Mouse (Mus musculus) cerebellum, adult 2 months (tissue): ENCODE measurements at regions not wholly inside any gene's neighbourhood (a gene's known extent, or its start where the extent isn't known, plus 50 kb on each side); places are given as distances from the start of the nearest gene placed in this dataset.

Experiments used
- DNase-seq, 2 experiments: peaks; one replicate each; pipeline ENCODE4 v3.0.0; 2021
- H3K27ac ChIP-seq: fragments of 200-500 bp; 2 replicates; pipeline ENCODE4 v1.5.1; 2012; ENCODE audit warnings: low read length, control low read depth, inconsistent platforms; ENCODE audit not compliant: insufficient read depth
- H3K27me3 ChIP-seq: fragments of 200-500 bp; 2 replicates; pipeline ENCODE4 v1.6.1; 2012; ENCODE audit warnings: inconsistent platforms, mild to moderate bottlenecking, low read length, moderate library complexity; ENCODE audit not compliant: control insufficient read depth, insufficient read depth
- H3K4me1 ChIP-seq: fragments of 200-500 bp; 2 replicates; pipeline ENCODE4 v1.6.1; 2011; ENCODE audit warnings: low read length; ENCODE audit not compliant: control insufficient read depth, insufficient read depth
- H3K4me3 ChIP-seq: fragments of 200-500 bp; replicated peaks from 2 replicates; pipeline ENCODE3; 2011; ENCODE audit warnings: mild to moderate bottlenecking, low read depth, low read length, control low read depth; ENCODE audit not compliant: insufficient read depth
- CTCF ChIP-seq: fragments of 200-500 bp; IDR thresholded peaks from 2 replicates; pipeline ENCODE4 v1.5.1; 2011; ENCODE audit warnings: low read depth, mild to moderate bottlenecking, control low read depth, low read length, moderate library complexity, borderline replicate concordance; ENCODE audit not compliant: insufficient read depth
- POLR2A ChIP-seq: fragments of 200-500 bp; IDR thresholded peaks from 2 replicates; pipeline ENCODE4 v1.6.1; 2011; ENCODE audit warnings: low read length, control low read depth, borderline replicate concordance; ENCODE audit not compliant: insufficient read depth
- WGBS: fragments of 180-500 bp; shearing (Covaris S2); methylation state at CpG from one replicate; pipeline ENCODE4 v1.1.7; 2018; 5-methylcytosine and 5-hydroxymethylcytosine counted together

DNA sequence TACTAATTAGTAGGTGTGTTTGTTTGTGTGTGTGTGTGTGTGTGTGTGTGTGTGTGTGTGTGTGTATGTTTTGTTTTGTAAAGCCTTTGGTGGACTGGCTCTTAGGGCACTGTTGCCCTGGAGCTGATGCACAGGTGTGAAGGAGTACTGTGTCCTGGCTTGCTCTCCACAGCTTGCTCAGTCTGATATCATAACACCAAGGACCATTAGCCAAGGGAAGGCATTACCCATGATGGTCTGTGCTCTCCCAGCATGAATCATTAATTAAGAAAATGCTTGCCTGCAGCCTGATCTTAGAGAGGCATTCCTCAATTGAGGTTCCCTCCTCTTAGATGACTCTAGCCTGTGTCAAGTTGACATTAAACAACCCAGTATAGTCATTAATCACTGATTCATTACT lies 54.7 kb downstream of the Spry2 start:
- Histone ChIP-seq H3K4me1 (no peaks in the 10 kb centered on the region), H3K27me3 (no peaks in the 10 kb centered on the region), H3K27ac (no peak overlapping the region), H3K4me3 (no peak overlapping the region)
- TF ChIP-seq CTCF (no peak), POLR2A (no peak)
- DNase-seq: no peak

DNA sequence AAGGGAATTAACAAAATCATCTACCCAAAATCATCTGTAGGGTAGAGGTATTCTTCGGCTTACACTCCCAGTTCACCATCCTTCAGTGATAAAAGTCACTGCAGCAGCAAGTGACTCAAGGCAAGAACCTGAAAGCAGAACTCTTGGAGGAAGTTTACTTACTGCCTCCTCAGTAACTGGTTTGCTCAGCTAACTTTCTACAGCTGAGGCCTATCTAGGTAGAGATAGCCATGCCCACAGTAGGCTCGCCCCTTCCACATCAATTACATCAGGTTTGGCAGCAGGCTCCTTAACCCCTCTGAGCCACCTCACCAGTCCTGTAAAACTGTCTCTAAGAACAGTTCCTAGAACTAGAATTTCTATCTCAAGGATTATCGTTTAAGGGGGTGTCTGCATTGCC lies 59.1 kb downstream of the Spry2 start:
- no peak for TF ChIP-seq POLR2A
- TF ChIP-seq CTCF: no peak
- Histone ChIP-seq H3K4me1 (no peaks in the 10 kb centered on the region), H3K27ac (no peak overlapping the region), H3K4me3 (no peak overlapping the region), H3K27me3 (no peaks in the 10 kb centered on the region)
- DNase-seq: no peak
- WGBS: 83% methylated on average over 3 of the region's 3 CpGs

DNA sequence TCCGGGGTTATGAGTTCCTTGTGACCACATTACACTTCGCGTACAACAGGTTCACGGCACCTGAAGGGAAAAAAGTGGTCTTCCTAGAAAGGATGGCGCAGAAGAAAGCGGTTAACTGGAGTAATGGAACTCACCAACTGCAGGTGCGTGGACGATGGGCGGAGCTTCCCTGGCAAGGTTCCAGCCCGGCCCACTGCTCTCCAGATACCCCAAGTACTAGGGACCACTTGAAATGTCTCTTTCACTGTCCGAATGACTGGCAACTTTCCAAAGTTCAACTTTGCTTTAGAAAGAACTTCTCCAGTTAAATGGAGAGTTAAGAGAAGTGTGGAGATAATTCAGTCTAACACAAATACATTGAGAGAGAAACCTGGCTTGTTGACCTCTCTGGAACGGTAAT lies 65.9 kb downstream of the Spry2 start:
- TF ChIP-seq POLR2A: no peak
- TF ChIP-seq CTCF: no peak
- Histone ChIP-seq H3K27ac (no peak overlapping the region), H3K4me1 (no peaks in the 10 kb centered on the region), H3K27me3 (no peaks in the 10 kb centered on the region), H3K4me3 (no peak overlapping the region)
- WGBS: 88% methylated on average over 12 of the region's 12 CpGs
- no peak for DNase-seq

DNA sequence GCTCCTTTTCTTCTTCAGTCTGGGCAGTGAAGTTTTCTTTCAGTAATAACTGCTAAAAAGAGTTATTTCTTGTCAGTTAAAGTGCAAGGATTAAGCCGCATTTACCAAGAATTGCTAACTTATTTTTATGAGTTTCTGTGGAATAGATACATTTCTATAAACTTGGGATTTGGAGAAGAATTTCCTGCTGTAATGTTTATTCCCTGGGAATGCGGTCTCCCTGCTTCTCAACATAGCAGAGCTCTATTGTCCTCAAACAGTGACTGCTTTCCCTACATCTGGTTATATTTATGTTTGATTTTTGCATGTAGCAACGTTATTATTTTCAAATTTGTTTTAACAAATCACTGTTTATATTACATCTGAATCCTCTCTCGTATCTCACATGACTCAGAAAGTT lies 66.3 kb downstream of the Spry2 start:
- Histone ChIP-seq H3K27ac (no peak overlapping the region), H3K27me3 (no peaks in the 10 kb centered on the region), H3K4me3 (no peak overlapping the region), H3K4me1 (no peaks in the 10 kb centered on the region)
- DNase-seq: no peak
- 86% methylated on average over 4 of the region's 4 CpGs for WGBS
- TF ChIP-seq POLR2A (no peak), CTCF (no peak)

DNA sequence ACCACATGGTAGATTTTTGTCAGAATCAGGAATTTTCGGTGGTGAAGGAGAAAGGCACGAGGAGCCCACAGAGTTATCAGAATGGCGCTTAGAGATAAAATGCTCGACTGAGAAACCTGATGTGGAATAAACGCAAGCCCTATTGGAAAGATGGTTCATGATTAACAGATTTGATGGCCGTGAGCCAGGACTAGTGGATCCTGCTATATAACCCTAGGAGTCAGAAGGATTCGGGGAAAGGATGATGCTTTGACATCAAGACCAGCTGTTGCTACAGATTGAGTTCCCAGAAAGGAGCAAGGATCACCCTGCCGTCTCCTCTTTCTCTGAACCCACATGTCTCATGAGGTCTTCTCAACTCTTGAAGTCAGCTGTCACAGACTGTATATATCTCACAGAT lies 73.5 kb downstream of the Spry2 start:
- 79% methylated on average over 8 of the region's 8 CpGs for WGBS
- H3K27me3 ChIP-seq: no peaks in the 10 kb centered on the region
- DNase-seq: no peak
- H3K4me3 ChIP-seq: no peak overlapping the region
- H3K4me1 ChIP-seq: no peaks in the 10 kb centered on the region
- no peak overlapping the region for H3K27ac ChIP-seq
- TF ChIP-seq CTCF (no peak), POLR2A (no peak)

DNA sequence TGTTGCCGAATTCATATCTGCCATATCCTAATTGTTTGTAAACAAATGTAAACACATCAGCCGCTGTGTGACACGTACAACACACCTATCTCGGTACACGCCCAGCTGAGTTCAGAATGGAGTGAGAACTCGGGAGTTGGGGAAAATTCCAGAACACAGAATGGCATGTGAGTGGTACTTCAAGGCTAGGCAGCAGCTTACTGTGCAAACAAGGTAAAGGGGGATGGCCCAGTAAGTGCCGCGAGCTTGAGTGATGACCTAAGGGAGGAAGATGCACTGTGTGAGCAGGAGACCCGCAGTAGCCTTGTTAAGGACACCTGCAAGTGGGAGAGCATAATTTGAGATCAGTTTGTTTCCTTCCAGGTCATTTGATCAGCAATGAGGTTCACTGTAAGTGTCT lies 74.0 kb downstream of the Spry2 start:
- DNase-seq: no peak
- WGBS: 95% methylated on average over 9 of the region's 9 CpGs
- no peak overlapping the region for H3K4me3 ChIP-seq
- no peaks in the 10 kb centered on the region for H3K4me1 ChIP-seq
- no peak for TF ChIP-seq POLR2A
- TF ChIP-seq CTCF: no peak
- H3K27me3 ChIP-seq: no peaks in the 10 kb centered on the region
- H3K27ac ChIP-seq: no peak overlapping the region

DNA sequence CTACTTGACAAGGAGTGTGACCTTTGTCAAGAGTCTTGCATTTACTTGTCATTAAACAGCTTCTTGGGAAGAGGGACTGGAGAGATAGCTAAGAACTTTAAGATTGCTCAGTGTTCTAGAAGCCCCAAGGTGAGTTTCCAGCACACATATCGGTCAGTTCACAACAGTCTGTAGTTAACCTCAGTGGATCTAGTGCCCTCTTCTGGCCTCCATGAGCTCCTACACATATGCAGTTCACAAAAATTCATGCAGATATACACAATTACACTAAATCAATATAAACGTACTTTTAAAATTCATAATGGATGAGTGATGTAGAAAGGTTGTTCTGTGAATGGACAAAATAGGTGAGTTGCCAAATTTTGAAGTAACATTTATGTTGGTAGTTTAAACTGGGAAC lies 77.1 kb downstream of the Spry2 start:
- no peaks in the 10 kb centered on the region for H3K27me3 ChIP-seq
- no peak for TF ChIP-seq CTCF
- TF ChIP-seq POLR2A: no peak
- over 99% methylated on average over 2 of the region's 2 CpGs for WGBS
- no peak overlapping the region for H3K4me3 ChIP-seq
- no peaks in the 10 kb centered on the region for H3K4me1 ChIP-seq
- H3K27ac ChIP-seq: no peak overlapping the region
- DNase-seq: no peak

DNA sequence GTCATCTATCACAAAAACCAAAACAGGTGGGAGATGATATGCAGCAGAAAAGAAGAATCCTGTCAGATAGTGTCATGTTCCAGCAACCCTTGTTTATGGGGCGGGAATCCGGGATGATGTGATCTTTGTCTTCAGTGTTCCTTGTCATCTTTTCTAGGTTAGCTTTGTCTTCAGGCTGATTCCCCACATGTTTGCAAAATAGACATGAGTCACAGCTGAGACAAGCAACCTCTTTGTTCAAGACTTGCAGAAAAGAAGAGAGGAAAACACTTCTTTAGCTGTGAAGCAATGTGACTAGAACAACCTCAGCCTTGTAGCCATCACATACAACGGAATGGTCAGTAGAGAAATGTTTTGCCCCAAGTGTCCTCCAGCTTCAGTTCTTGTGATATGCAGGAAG lies 77.8 kb downstream of the Spry2 start:
- Histone ChIP-seq H3K27ac (no peak overlapping the region), H3K4me3 (no peak overlapping the region), H3K27me3 (no peaks in the 10 kb centered on the region), H3K4me1 (no peaks in the 10 kb centered on the region)
- DNase-seq: no peak
- TF ChIP-seq CTCF (no peak), POLR2A (no peak)
- WGBS: 96% methylated on average over 3 of the region's 3 CpGs

DNA sequence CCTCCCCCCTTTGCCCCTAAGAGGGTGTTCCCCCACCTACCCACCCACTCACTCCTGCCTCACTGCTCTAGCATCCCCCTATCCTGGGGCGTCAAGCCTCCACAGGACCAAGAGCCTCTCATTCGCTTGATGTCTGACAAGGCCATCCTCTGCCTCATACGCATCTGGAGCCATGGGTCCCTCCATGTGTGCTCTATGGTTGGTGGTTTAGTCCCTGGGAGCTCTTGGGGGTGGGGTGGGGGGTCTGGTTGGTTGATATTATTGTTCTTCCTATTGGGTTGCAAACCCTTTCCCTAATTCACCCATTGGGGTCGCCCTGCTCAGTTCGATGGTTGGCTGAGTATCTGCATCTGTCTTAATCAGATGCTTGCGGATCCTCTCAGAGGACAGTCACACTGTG lies 79.1 kb downstream of the Spry2 start:
- no peaks in the 10 kb centered on the region for H3K4me1 ChIP-seq
- H3K4me3 ChIP-seq: no peak overlapping the region
- 83% methylated on average over 6 of the region's 6 CpGs for WGBS

More for the DNA sequence above, 79.1 kb downstream of the Spry2 start:
- no peak for DNase-seq
- no peak for TF ChIP-seq POLR2A
- TF ChIP-seq CTCF: no peak
- Histone ChIP-seq H3K27me3 (no peaks in the 10 kb centered on the region), H3K27ac (no peak overlapping the region)
